Mouse (Mus musculus) olfactory bulb, adult 2 months (tissue): ENCODE measurements at regions not wholly inside any gene's neighbourhood (a gene's known extent, or its start where the extent isn't known, plus 50 kb on each side); places are given as distances from the start of the nearest gene placed in this dataset.

Experiments used
- CTCF ChIP-seq: fragments of 200-500 bp; IDR thresholded peaks from 2 replicates; pipeline ENCODE4 v1.5.1; 2012; ENCODE audit warnings: low read depth, mild to moderate bottlenecking, low read length, moderate library complexity; ENCODE audit not compliant: insufficient read depth
- POLR2A ChIP-seq: fragments of 200-500 bp; IDR thresholded peaks from 2 replicates; pipeline ENCODE4 v1.6.1; 2012; ENCODE audit warnings: mild to moderate bottlenecking, low read depth, low read length, moderate library complexity; ENCODE audit not compliant: insufficient read depth

GRCm38 (mm10) chr1:73070126-73070525 is 54.4 kb upstream of the Tnp1 start:
- TF ChIP-seq CTCF (no peak), POLR2A (no peak)
